Mouse (Mus musculus) stomach, postnatal 0 days (tissue): ENCODE data around the gene Tacr2.

Experiments
- CTCF ChIP-seq: IDR thresholded peaks from 2 replicates; pipeline ENCODE4 v1.5.1; 2016; ENCODE audit warnings: antibody characterized with exemption, low read depth, mild to moderate bottlenecking, moderate library complexity
- EP300 ChIP-seq: optimal IDR thresholded peaks from 2 replicates; pipeline ENCODE3; 2016; ENCODE audit warnings: antibody characterized with exemption

DNA sequence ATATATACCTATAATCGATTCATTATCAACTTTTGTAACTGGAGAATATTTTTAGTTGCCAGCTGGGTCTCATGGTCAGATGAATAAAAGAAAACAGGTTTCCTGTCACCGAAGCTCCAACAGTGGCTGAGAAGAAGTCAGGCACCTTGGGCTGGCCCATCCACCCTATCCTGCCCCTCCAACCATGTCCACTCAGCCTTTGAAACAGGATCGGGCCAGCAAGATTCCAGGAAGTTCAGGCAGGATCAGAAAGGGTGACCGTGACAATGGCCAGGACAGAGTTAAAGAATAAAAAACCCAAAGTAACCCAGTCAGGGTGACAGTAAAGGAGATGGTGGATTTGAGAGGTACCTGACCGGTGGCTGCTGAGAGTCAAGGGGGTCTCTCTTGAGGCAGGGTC lies 57.4 kb downstream of the Tacr2 start:
- no peak for TF ChIP-seq CTCF
- no peak for TF ChIP-seq EP300
